Mouse (Mus musculus) midbrain, postnatal 0 days (tissue): ENCODE results near the gene P2ry2. TPM values are rescaled to one million over a fixed set of nuclear protein-coding genes. Genes with fewer than 3 reads are reported as not detected.
A peak's percentile ranks its signal among the peaks of the same experiment; 100 is the strongest.

ENCODE experiments used
- ATAC-seq: fragments of 200-750 bp; cut with Nextera tagmentation; 2 replicates; pipeline ENCODE4 v1.8.0; 2017; ENCODE audit warnings: moderate number of reproducible peaks, mild to moderate bottlenecking, moderate TSS enrichment, moderate library complexity; ENCODE audit not compliant: low FRiP score
- DNase-seq: peaks from one replicate; pipeline ENCODE4 v3.0.0-alpha.2; 2015; ENCODE audit warnings: low spot score
- H3K27ac ChIP-seq: fragments of 300-500 bp; sonication (generic); 2 replicates; pipeline ENCODE4 v1.5.1; 2014; ENCODE audit warnings: low read depth, mild to moderate bottlenecking, low read length, mixed read lengths
- H3K27me3 ChIP-seq: fragments of 300-500 bp; sonication (generic); 2 replicates; pipeline ENCODE4 v1.6.1; 2014; ENCODE audit warnings: low read length, control low read depth, mixed read lengths; ENCODE audit not compliant: insufficient read depth
- H3K36me3 ChIP-seq: fragments of 300-500 bp; sonication (generic); 2 replicates; pipeline ENCODE4 v1.6.1; 2014; ENCODE audit warnings: low read length, control low read depth, mixed read lengths; ENCODE audit not compliant: insufficient read depth
- H3K4me1 ChIP-seq: fragments of 300-500 bp; sonication (generic); 2 replicates; pipeline ENCODE4 v1.6.1; 2014; ENCODE audit warnings: mild to moderate bottlenecking, control low read depth, antibody characterized with exemption, low read length, mixed read lengths; ENCODE audit not compliant: insufficient read depth
- H3K4me2 ChIP-seq: fragments of 300-500 bp; sonication (generic); 2 replicates; pipeline ENCODE4 v1.6.1; 2014; ENCODE audit warnings: low read depth, mild to moderate bottlenecking, low read length, mixed read lengths; ENCODE audit not compliant: poor library complexity, severe bottlenecking
- H3K4me3 ChIP-seq: fragments of 300-500 bp; sonication (generic); 2 replicates; pipeline ENCODE4 v1.5.1; 2014; ENCODE audit warnings: low read depth, mild to moderate bottlenecking, low read length, moderate library complexity
- H3K9ac ChIP-seq: fragments of 300-500 bp; sonication (generic); replicated peaks from 2 replicates; pipeline ENCODE4 v1.6.1; 2014; ENCODE audit warnings: mild to moderate bottlenecking, low read length, moderate library complexity, mixed read lengths; ENCODE audit not compliant: poor library complexity, severe bottlenecking
- H3K9me3 ChIP-seq: fragments of 300-500 bp; sonication (generic); 2 replicates; pipeline ENCODE4 v1.6.1; 2016; ENCODE audit warnings: low read length, control low read depth
- CTCF ChIP-seq: IDR thresholded peaks from 2 replicates; pipeline ENCODE4 v1.5.1; 2016; ENCODE audit warnings: antibody characterized with exemption, mild to moderate bottlenecking
- WGBS: fragments of 180-500 bp; shearing (Covaris S2); extraction: QIAGEN DNeasy Blood & Tissue Kit; methylation state at CpG from one replicate; pipeline ENCODE4 v1.1.7; 2014; 5-methylcytosine and 5-hydroxymethylcytosine counted together
- polyA plus RNA-seq: library from polyadenylated mRNA; unstranded; fragments of >200 nt; fragmentation: Nextera tagmentation; extraction: Ambion mirVana; gene quantifications from 2 replicates; pipeline ENCODE4 v1.2.1, GENCODE M21; 2015
- total RNA-seq: library from RNA; depleted of rRNA; stranded (reverse); fragments of >200 nt; gene quantifications from 2 replicates; pipeline ENCODE4 v1.2.3, GENCODE M21; 2014

The P2ry2 gene
- total and polyA plus RNA-seq, 2 experiments from 2014 or later: 0.16 to 0.44 TPM

- Histone ChIP-seq H3K27ac (no peak overlapping the region), H3K9me3 (no peaks in the 10 kb centered on the region), H3K36me3 (no peaks in the 10 kb centered on the region), H3K4me2 (no peak overlapping the region), H3K9ac (no peak overlapping the region), H3K27me3 (no peaks in the 10 kb centered on the region), H3K4me3 (no peak overlapping the region), H3K4me1 (no peaks in the 10 kb centered on the region; the same call in 1 of the 2 replicates)
- WGBS: 26% methylated on average over 9 of the region's 9 CpGs
- DNase-seq (peak; percentile 80), ATAC-seq (no peak)
- TF ChIP-seq CTCF: peak; percentile 85
These were observed 24.6 kb downstream of the P2ry2 start for GRCm38 (mm10) chr7:100988092-100988491.

- Histone ChIP-seq H3K27me3 (no peaks in the 10 kb centered on the region), H3K27ac (no peak overlapping the region), H3K9ac (no peak overlapping the region), H3K9me3 (no peaks in the 10 kb centered on the region), H3K4me2 (no peak overlapping the region), H3K4me1 (no peaks in the 10 kb centered on the region; the same call in 1 of the 2 replicates), H3K4me3 (no peak overlapping the region), H3K36me3 (no peaks in the 10 kb centered on the region)
- TF ChIP-seq CTCF: no peak
- DNase-seq (no peak), ATAC-seq (no peak)
- whole genome bisulfite sequencing: 45% methylated on average over 21 of the region's 21 CpGs
These were observed 27.9 kb downstream of the P2ry2 start for GRCm38 (mm10) chr7:100984452-100985395.

GRCm38 (mm10) chr7:100979175-100979574 is 33.5 kb downstream of the P2ry2 start:
- Histone ChIP-seq H3K36me3 (no peaks in the 10 kb centered on the region), H3K4me2 (no peak overlapping the region), H3K27ac (no peak overlapping the region), H3K4me3 (no peak overlapping the region), H3K9me3 (no peaks in the 10 kb centered on the region), H3K27me3 (peaks cover 11% of the 10 kb centered on the region; the same call in 1 of the 2 replicates), H3K9ac (no peak overlapping the region), H3K4me1 (peaks cover 3% of the 10 kb centered on the region; the same call in 1 of the 2 replicates)
- DNase-seq (peak; percentile 41), ATAC-seq (no peak)
- TF ChIP-seq CTCF: no peak
- 58% methylated on average over 2 of the region's 2 CpGs for WGBS

- Histone ChIP-seq H3K4me1 (peaks cover 3% of the 10 kb centered on the region; the same call in 1 of the 2 replicates), H3K27me3 (peaks cover 17% of the 10 kb centered on the region; the same call in 1 of the 2 replicates), H3K27ac (no peak overlapping the region), H3K4me3 (no peak overlapping the region), H3K9me3 (no peaks in the 10 kb centered on the region), H3K36me3 (no peaks in the 10 kb centered on the region), H3K9ac (no peak overlapping the region), H3K4me2 (no peak overlapping the region)
- no peak for TF ChIP-seq CTCF
- DNase-seq (no peak), ATAC-seq (no peak)
- WGBS: 91% methylated on average over 5 of the region's 5 CpGs
These were observed 34.5 kb downstream of the P2ry2 start for GRCm38 (mm10) chr7:100978171-100978570.

GRCm38 (mm10) chr7:100974135-100974903 is 38.3 kb downstream of the P2ry2 start, which contains the start of gene P2ry6:
P2ry6 (minus strand) TSS chr7:100974649.
- Histone ChIP-seq H3K9ac (no peak within 1 kb of the TSS; the same call in 1 of the 2 replicates), H3K4me2 (peak within 1 kb of the TSS; percentile 48), H3K4me3 (peak within 1 kb of the TSS; percentile 29), H3K27ac (no peak within 1 kb of the TSS), H3K4me1 (peaks cover 3% of the 10 kb centered on the region; the same call in 1 of the 2 replicates), H3K36me3 (no peaks in the 10 kb centered on the region), H3K27me3 (peaks cover 17% of the 10 kb centered on the region; the same call in 1 of the 2 replicates), H3K9me3 (no peaks in the 10 kb centered on the region)
- 7% methylated on average over 36 of the region's 36 CpGs for WGBS
- no peak for TF ChIP-seq CTCF
- DNase-seq (no peak), ATAC-seq (0 out of 2 replicates have a peak, but pooled peaks have one; percentile 34)
